Mouse (Mus musculus): ENCODE measurements around the gene Tom1. TPM values are rescaled to one million over a fixed set of nuclear protein-coding genes. Genes with fewer than 3 reads are reported as not detected.
A peak's percentile ranks its signal among the peaks of the same experiment; 100 is the strongest.

The Tom1 gene
- polyA plus RNA-seq (2015; fragmentation: Nextera tagmentation; extraction: Ambion mirVana): 29.6 and 35.1 TPM in 2 replicates

DNA sequence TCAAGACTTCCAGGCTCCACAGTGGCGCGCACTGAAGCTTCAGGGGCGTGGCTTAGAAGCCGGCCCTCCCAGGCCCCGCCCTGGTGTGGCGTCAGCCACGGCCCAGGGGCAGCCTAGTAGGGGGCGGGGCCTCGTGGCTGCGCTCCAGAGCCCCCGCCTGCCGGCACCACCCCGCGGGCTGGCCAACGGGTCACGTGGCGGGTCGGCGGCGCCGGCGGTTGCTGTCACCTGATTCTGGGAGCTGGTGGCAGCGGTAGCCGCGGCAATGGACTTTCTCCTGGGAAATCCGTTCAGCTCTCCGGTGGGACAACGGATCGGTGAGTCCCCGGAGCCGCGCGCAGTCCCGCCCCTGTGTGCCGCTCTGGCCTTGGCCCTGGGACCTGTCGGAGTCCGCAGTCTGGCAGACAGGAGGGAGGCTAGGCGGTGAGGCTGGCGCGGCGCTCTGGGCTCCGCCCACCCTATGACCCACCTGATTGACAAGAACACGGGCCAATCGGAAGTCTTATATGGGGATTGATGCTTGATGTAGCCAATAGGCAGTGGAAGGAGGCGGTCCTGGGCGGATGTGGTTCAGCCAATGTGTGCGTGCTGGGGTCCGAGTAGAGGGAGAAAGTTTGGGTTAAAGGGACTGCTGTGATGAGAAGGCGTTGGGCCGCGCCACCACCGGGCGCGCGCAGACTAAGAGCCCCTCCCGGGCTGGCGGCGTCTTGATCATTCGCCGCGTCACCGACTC, at the start of gene Tom1:
Tom1 (plus strand) TSS at position 195 of the 733 bp plus-strand sequence.
- Histone ChIP-seq H3K9ac (peak within 1 kb of the TSS; percentile 57), H3K36me3 (peaks cover 32% of the 10 kb centered on the region), H3K27ac (peak within 1 kb of the TSS; percentile 92), H3K9me3 (replicated peaks) (no peaks in the 10 kb centered on the region), H3K4me1 (peaks cover 19% of the 10 kb centered on the region), H3K4me3 (replicated peaks) (peak within 1 kb of the TSS; percentile 78), H3K4me2 (peak within 1 kb of the TSS; percentile 91), H3K27me3 (no peaks in the 10 kb centered on the region)
- under 1% methylated on average over 62 of the region's 62 CpGs for WGBS
- ATAC-seq (replicated peaks; ENCODE audit: low FRiP score): peak; percentile 98

DNA sequence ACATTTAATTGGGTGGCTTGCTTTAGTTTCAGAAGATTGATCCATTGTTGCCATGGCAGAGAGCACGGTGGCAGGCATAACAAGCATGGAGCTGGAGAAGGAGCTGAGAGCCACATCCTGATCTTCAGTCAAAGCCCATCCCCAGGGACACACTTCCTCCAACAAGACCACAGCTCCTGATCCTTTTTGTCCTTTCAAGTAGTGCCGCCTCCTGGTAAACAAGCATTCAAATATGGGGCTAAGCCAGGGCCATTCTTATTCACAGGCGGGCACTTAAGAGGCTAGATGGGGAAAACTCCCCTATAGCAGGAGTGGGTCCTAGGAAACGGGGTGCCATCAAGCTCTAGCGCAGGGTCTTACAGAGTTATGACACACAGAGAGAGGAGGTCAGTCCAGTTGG, 46.1 kb upstream of the Tom1 start:
- H3K27ac ChIP-seq: no peak overlapping the region
- H3K4me3 ChIP-seq (replicated peaks): no peak overlapping the region
- no peak overlapping the region for H3K9ac ChIP-seq
- 90% methylated on average over 5 of the region's 5 CpGs for WGBS
- no peak overlapping the region for H3K4me2 ChIP-seq
- no peak for ATAC-seq (replicated peaks; ENCODE audit: low FRiP score)
- peaks cover 5% of the 10 kb centered on the region; the same call in 1 of the 2 replicates for H3K4me1 ChIP-seq
- H3K9me3 ChIP-seq (replicated peaks): no peaks in the 10 kb centered on the region
- H3K36me3 ChIP-seq: no peaks in the 10 kb centered on the region
- no peaks in the 10 kb centered on the region for H3K27me3 ChIP-seq

DNA sequence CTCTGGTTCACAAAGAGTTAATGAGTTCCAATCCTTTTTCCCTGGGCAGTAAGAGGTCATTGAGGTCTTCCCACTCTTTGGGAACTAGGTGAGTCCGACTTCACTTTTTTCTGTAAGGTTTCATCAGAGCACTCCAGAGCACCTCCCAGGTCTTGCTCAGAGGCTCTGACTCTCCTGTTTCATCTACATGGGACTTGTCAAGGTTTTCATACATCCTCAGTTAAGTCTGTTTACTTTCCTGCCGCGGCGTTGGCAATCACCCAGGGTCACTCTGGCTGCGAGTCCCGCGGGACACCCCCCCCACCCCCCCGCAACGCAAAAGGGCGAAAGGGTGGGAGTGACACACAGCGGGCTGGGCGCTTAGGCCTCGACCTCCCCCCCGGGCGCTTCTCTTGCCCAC, 43.5 kb upstream of the Tom1 start:
- H3K36me3 ChIP-seq: no peaks in the 10 kb centered on the region
- H3K4me1 ChIP-seq: peaks cover 15% of the 10 kb centered on the region
- no peak for ATAC-seq (replicated peaks; ENCODE audit: low FRiP score)
- no peaks in the 10 kb centered on the region for H3K9me3 ChIP-seq (replicated peaks)
- H3K27ac ChIP-seq: no peak overlapping the region
- no peak overlapping the region for H3K9ac ChIP-seq
- WGBS: 9% methylated on average over 15 of the region's 15 CpGs
- H3K4me3 ChIP-seq (replicated peaks): no peak overlapping the region
- peak overlapping the region; percentile 44 for H3K4me2 ChIP-seq
- H3K27me3 ChIP-seq: no peaks in the 10 kb centered on the region

DNA sequence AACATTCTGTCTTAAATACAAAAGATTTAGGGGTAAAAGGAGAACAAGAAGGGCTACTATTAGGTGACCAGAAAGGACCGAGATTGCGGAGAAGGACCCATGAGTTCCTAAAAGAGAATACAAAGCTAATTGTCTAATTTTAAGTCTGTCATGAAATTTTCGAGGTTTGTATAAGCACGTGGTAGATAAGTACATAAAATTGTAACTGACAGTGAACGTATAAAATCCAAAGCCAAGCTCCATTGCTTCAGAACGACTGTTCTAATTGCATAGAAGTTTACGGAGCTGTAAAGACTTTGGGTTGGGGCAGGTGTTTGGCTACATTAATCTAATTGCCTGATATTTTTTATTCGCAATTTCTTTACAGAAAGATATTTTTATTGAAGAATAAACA, 40.4 kb upstream of the Tom1 start, which contains the start of gene Hmgxb4:
Hmgxb4 (plus strand) TSS at position 276 of the 394 bp plus-strand sequence.
- H3K36me3 ChIP-seq: no peaks in the 10 kb centered on the region
- H3K4me1 ChIP-seq: peaks cover 15% of the 10 kb centered on the region
- H3K27me3 ChIP-seq: no peaks in the 10 kb centered on the region
- H3K9ac ChIP-seq: peak within 1 kb of the TSS; percentile 99
- no peaks in the 10 kb centered on the region for H3K9me3 ChIP-seq (replicated peaks)
- 13% methylated on average over 8 of the region's 8 CpGs for WGBS
- ATAC-seq (replicated peaks; ENCODE audit: low FRiP score): peak; percentile 5; the same call in 1 of the 2 replicates
- H3K4me2 ChIP-seq: peak within 1 kb of the TSS; percentile 66
- peak within 1 kb of the TSS; percentile 91 for H3K4me3 ChIP-seq (replicated peaks)
- peak within 1 kb of the TSS; percentile 97 for H3K27ac ChIP-seq

DNA sequence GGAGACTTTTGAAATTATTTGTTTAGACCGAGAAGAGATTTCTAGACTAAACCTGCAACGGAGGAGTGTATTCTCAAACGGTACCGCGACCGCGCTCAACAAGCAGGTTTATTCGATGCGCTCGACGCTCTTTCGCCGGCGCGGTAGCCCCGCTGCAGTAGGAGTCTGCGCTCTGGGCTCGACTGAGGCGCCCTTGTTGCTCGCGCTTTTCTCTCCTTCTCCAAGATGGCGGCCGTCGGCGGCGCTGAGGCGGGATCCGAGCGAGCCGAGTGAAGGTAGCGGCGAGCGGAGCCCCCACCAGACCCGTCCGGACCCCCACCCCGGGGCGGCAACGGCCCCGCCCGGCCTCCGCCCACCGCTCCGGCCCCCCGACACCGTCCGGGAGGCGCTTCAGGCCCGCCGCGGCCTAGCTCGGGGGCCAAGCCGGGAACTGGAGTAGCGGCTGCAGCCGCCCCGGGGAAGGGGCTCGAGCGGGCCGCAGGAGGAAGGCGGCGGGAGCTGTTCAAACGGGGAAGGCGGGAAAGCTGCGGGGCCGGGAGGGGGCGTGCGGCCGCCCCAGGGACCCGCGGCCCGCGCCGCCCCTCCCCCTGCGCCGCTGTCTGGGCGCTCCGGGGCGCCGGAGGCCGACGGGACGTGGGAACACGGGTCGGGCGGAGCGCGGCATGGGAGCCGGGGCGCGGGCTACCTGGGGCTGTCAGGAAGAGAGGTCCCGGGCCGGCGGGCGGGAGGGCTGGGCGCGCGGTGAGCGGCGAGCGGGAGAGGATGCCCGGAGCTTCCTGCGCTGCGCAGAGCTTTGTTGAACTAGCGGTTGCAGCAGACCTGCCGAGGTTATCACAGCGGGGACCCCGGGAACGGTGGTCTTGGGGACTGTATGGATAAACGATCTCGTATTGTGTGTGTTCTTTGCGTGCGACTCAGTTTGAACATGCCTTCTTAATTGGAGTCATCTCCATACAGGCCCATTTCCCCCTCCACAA, 39.7 kb upstream of the Tom1 start:
- under 1% methylated on average over 103 of the region's 111 CpGs for WGBS
- peak; percentile 96 for ATAC-seq (replicated peaks; ENCODE audit: low FRiP score)
- H3K27ac ChIP-seq: peak overlapping the region; percentile 97
- H3K4me1 ChIP-seq: peaks cover 15% of the 10 kb centered on the region
- peak overlapping the region; percentile 91 for H3K4me3 ChIP-seq (replicated peaks)
- no peaks in the 10 kb centered on the region for H3K27me3 ChIP-seq
- peak overlapping the region; percentile 66 for H3K4me2 ChIP-seq
- peak overlapping the region; percentile 99 for H3K9ac ChIP-seq
- no peaks in the 10 kb centered on the region for H3K9me3 ChIP-seq (replicated peaks)
- H3K36me3 ChIP-seq: peaks cover 5% of the 10 kb centered on the region; the same call in 1 of the 2 replicates

DNA sequence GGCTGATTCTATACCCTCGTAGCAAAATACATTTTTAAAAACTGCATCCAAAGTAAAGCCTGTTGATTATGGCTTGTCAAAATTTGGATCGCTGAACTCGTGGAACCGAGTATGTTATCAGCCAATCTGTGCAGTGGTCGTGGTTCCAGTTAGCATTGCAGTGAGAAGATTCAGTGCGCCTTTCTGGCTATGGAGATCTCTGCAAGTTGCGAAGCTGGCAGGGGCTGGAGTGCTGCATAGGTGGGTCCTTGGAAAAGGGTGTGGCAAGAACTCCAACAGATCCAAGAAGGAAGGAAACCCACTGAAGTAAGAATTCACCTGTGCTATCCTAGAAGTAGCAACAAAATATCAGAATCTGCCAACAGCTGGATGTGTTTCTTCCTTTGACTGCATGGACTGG, 39.0 kb upstream of the Tom1 start:
- Histone ChIP-seq H3K4me1 (peaks cover 15% of the 10 kb centered on the region), H3K9me3 (replicated peaks) (no peaks in the 10 kb centered on the region), H3K27me3 (no peaks in the 10 kb centered on the region), H3K4me3 (replicated peaks) (peak overlapping the region; percentile 91), H3K27ac (peak overlapping the region; percentile 97), H3K9ac (peak overlapping the region; percentile 99), H3K4me2 (peak overlapping the region; percentile 66), H3K36me3 (peaks cover 13% of the 10 kb centered on the region)
- peak; percentile 34 for ATAC-seq (replicated peaks; ENCODE audit: low FRiP score)
- 5% methylated on average over 7 of the region's 7 CpGs for WGBS

DNA sequence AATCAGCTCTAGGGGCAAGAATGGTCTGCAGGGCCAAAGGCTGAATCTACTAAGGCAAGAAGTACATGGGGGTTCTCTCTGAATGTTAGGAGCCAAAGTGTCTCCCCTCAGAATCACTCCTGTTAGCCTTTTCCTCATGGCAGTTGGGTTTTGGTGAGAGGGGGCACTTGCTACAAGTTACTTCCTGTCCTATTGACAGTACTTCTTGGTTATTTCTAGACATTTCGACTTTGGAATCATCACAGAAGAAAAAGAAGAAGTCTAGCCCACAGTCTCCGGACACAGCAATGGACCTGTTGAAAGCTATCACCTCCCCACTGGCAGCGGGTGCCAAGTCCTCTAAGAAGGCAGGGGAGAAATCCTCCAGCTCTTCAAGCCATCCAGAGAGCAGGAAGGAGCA, 33.1 kb upstream of the Tom1 start:
- Histone ChIP-seq H3K4me1 (no peaks in the 10 kb centered on the region), H3K27me3 (no peaks in the 10 kb centered on the region), H3K36me3 (peaks cover 66% of the 10 kb centered on the region), H3K9ac (no peak overlapping the region), H3K4me3 (replicated peaks) (no peak overlapping the region), H3K4me2 (no peak overlapping the region), H3K9me3 (replicated peaks) (no peaks in the 10 kb centered on the region), H3K27ac (no peak overlapping the region)
- WGBS: 96% methylated on average over 3 of the region's 3 CpGs
- no peak for ATAC-seq (replicated peaks; ENCODE audit: low FRiP score)

DNA sequence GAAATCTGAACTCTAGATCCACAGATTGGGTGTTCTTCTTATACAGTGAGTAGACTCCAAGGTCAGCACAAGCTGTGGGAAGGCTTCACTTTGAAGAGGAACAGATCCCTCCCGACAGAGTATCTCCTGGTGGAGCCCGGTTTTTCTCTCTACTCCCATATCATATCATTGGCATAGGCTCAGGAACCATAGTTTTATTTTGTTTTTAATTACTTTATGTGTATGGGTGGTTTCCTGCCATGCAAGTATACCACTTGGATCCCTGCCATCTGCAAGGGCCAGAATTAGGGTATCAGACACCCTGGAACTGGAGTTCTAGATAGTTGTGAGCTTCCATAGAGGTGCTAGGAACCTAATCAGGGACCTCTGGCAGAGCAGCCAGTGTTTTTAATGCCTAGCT, 24.7 kb upstream of the Tom1 start:
- Histone ChIP-seq H3K9ac (no peak overlapping the region), H3K9me3 (replicated peaks) (no peaks in the 10 kb centered on the region), H3K4me3 (replicated peaks) (no peak overlapping the region), H3K27me3 (no peaks in the 10 kb centered on the region), H3K36me3 (peaks cover 62% of the 10 kb centered on the region), H3K4me1 (no peaks in the 10 kb centered on the region), H3K27ac (no peak overlapping the region), H3K4me2 (no peak overlapping the region)
- ATAC-seq (replicated peaks; ENCODE audit: low FRiP score): no peak
- 91% methylated on average over 2 of the region's 2 CpGs for WGBS

DNA sequence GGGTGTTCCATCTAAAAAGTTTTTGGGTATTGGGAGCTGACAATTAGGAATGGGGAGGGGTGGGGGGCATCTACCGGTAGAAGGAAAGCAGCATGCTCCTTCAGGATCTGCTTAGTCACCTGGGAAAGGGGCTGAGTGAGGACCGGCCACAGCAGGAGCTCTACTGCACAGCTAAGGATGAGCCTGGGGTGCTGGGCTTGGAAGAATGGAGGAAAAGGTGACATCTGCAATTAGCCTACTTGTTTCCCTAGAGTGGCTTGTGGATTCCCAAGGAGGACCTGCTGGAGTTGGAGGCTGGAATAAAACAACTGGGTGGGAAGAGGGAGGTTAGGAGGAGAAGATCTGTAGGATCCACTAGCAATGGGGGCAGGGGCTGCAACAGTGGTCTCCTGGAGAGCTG, 19.9 kb upstream of the Tom1 start:
- Histone ChIP-seq H3K9ac (no peak overlapping the region), H3K27me3 (no peaks in the 10 kb centered on the region), H3K4me3 (replicated peaks) (no peak overlapping the region), H3K36me3 (peaks cover 29% of the 10 kb centered on the region), H3K9me3 (replicated peaks) (no peaks in the 10 kb centered on the region), H3K4me2 (no peak overlapping the region), H3K27ac (no peak overlapping the region), H3K4me1 (peaks cover 9% of the 10 kb centered on the region)
- ATAC-seq (replicated peaks; ENCODE audit: low FRiP score): no peak
- WGBS: 44% methylated on average over 2 of the region's 2 CpGs

DNA sequence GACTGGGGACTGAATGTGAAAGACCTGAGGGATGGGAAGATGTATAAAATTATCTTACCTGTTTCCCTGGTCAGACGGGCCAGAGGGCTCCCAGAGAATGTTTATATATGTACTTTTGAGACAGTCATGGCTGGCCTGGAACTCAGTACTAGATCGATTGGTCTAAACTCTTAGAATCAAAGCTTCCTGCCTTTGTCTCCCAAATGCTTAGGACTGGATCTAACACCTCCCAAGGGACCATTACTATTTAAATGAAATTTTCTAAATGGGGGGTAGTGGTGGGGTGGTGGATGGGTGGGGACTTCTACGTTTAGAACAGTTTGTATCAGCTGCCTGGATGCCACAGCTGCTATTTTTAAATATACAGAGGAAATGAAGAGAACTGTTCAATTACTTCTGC, 19.5 kb upstream of the Tom1 start:
- Histone ChIP-seq H3K4me2 (no peak overlapping the region), H3K9me3 (replicated peaks) (no peaks in the 10 kb centered on the region), H3K27me3 (no peaks in the 10 kb centered on the region), H3K27ac (no peak overlapping the region), H3K4me3 (replicated peaks) (no peak overlapping the region), H3K9ac (no peak overlapping the region), H3K36me3 (peaks cover 25% of the 10 kb centered on the region), H3K4me1 (peaks cover 12% of the 10 kb centered on the region)
- ATAC-seq (replicated peaks; ENCODE audit: low FRiP score): no peak
- 70% methylated on average over 3 of the region's 3 CpGs for WGBS

DNA sequence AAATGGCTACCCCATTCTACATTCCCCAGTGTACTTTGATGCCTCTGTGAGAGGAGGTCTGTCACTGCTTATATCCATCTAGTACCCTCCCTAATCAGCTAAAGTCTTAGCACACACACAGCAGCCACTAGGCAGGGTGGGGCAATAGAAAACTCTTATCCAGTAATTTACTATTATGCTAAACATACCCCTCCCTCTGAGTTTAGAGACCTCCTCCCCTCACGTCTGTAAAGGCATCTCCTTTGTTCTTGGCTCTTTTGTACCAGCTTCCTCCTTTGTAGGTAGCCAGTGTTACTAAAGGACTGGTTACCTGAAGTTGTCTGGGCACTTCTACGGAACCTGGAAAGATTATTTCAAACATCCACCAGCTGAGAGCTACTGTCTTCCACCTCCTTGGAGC, 17.5 kb upstream of the Tom1 start:
- no peak overlapping the region for H3K9ac ChIP-seq
- H3K36me3 ChIP-seq: peaks cover 24% of the 10 kb centered on the region
- H3K27me3 ChIP-seq: no peaks in the 10 kb centered on the region
- H3K4me1 ChIP-seq: peaks cover 12% of the 10 kb centered on the region
- no peak for ATAC-seq (replicated peaks; ENCODE audit: low FRiP score)
- no peak overlapping the region for H3K4me3 ChIP-seq (replicated peaks)
- H3K4me2 ChIP-seq: no peak overlapping the region
- H3K27ac ChIP-seq: no peak overlapping the region
- WGBS: 74% methylated on average over 2 of the region's 2 CpGs
- H3K9me3 ChIP-seq (replicated peaks): no peaks in the 10 kb centered on the region

DNA sequence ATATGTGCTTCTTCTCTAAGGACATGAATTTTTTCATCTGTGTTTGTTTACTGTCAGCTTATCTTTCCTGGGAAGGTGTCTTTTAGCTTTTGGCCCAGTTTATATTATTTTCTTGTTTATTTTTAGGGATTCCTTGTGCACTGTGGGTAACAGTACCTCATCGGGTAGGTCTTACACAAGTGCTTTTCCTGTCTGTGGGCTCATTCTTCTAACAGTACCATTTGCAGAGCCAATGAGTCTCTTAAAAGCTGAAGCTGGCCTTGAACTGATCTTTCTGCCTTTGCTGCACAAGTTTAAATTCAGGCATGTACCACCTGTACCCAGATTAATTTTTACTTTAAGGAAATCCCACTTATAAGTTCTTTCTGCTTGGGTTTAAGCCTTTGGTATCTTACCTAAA, 17.1 kb upstream of the Tom1 start:
- 82% methylated on average over 1 of the region's 1 CpGs for WGBS
- Histone ChIP-seq H3K4me3 (replicated peaks) (no peak overlapping the region), H3K4me2 (no peak overlapping the region), H3K9me3 (replicated peaks) (no peaks in the 10 kb centered on the region), H3K27ac (no peak overlapping the region), H3K27me3 (no peaks in the 10 kb centered on the region), H3K36me3 (peaks cover 27% of the 10 kb centered on the region), H3K4me1 (peaks cover 12% of the 10 kb centered on the region), H3K9ac (no peak overlapping the region)
- no peak for ATAC-seq (replicated peaks; ENCODE audit: low FRiP score)
